Mouse (Mus musculus) NIH3T3 (cell line): ENCODE measurements at regions not wholly inside any gene's neighbourhood (a gene's known extent, or its start where the extent isn't known, plus 50 kb on each side); places are given as distances from the start of the nearest gene placed in this dataset.

Source experiments
- DNase-seq: peaks from one replicate; pipeline ENCODE4 v3.0.0-alpha.2; 2012; ENCODE audit warnings: low read depth

- no peak for DNase-seq
Measured at GRCm38 (mm10) chr3:58146762-58147161, 267.8 kb upstream of the Tsc22d2 start.

GRCm38 (mm10) chr3:58153141-58153540, 261.4 kb upstream of the Tsc22d2 start:
- DNase-seq, result no peak

GRCm38 (mm10) chr3:58153874-58154756, 260.4 kb upstream of the Tsc22d2 start:
- DNase-seq, result no peak

- DNase-seq, result peak; percentile 70
Measured at GRCm38 (mm10) chr3:58159384-58159783, 255.1 kb upstream of the Tsc22d2 start.

- no peak for DNase-seq
Measured at GRCm38 (mm10) chr3:58162238-58162637, 252.3 kb upstream of the Tsc22d2 start.

- DNase-seq, result peak; percentile 95
Measured at GRCm38 (mm10) chr3:58163806-58164205, 250.7 kb upstream of the Tsc22d2 start.

GRCm38 (mm10) chr3:58166628-58167027, 247.9 kb upstream of the Tsc22d2 start:
- peak; percentile 58 for DNase-seq

- DNase-seq, result no peak
Measured at GRCm38 (mm10) chr3:58167121-58167520, 247.4 kb upstream of the Tsc22d2 start.

- DNase-seq, result peak; percentile 30
Measured at GRCm38 (mm10) chr3:58167761-58168290, 246.7 kb upstream of the Tsc22d2 start.

GRCm38 (mm10) chr3:58168522-58169185, 245.9 kb upstream of the Tsc22d2 start:
- peak; percentile 86 for DNase-seq

- no peak for DNase-seq
Measured at GRCm38 (mm10) chr3:58169786-58170185, 244.7 kb upstream of the Tsc22d2 start.

- DNase-seq, result peak; percentile 61
Measured at GRCm38 (mm10) chr3:58172096-58172495, 242.4 kb upstream of the Tsc22d2 start.

- DNase-seq, result peak; percentile 40
Measured at GRCm38 (mm10) chr3:58173821-58174220, 240.7 kb upstream of the Tsc22d2 start.

GRCm38 (mm10) chr3:58181715-58182114, 232.8 kb upstream of the Tsc22d2 start:
- peak; percentile 28 for DNase-seq

- no peak for DNase-seq
Measured at GRCm38 (mm10) chr3:58182299-58182698, 232.2 kb upstream of the Tsc22d2 start.

- DNase-seq, result no peak
Measured at GRCm38 (mm10) chr3:58183279-58183678, 231.2 kb upstream of the Tsc22d2 start.

GRCm38 (mm10) chr3:58200462-58200861, 214.1 kb upstream of the Tsc22d2 start:
- DNase-seq, result no peak

- peak; percentile 76 for DNase-seq
Measured at GRCm38 (mm10) chr3:58202816-58203215, 211.7 kb upstream of the Tsc22d2 start.

GRCm38 (mm10) chr3:58203806-58204205, 210.7 kb upstream of the Tsc22d2 start:
- DNase-seq, result peak; percentile 74

GRCm38 (mm10) chr3:58205526-58205925, 209.0 kb upstream of the Tsc22d2 start:
- DNase-seq, result peak; percentile 75

GRCm38 (mm10) chr3:58206776-58207398, 207.6 kb upstream of the Tsc22d2 start:
- peak; percentile 60 for DNase-seq

GRCm38 (mm10) chr3:58211016-58211415, 203.5 kb upstream of the Tsc22d2 start:
- DNase-seq, result no peak
